Mouse (Mus musculus) liver, embryonic 14.5 days (tissue): ENCODE data around the gene Dclk2.

Experiments used
- CTCF ChIP-seq: IDR thresholded peaks from 2 replicates; pipeline ENCODE4 v1.5.1; 2016; ENCODE audit warnings: antibody characterized with exemption, low read depth, control low read depth
- EP300 ChIP-seq: IDR thresholded peaks from 2 replicates; pipeline ENCODE4 v1.6.1; 2016; ENCODE audit warnings: antibody characterized with exemption, low read depth

DNA sequence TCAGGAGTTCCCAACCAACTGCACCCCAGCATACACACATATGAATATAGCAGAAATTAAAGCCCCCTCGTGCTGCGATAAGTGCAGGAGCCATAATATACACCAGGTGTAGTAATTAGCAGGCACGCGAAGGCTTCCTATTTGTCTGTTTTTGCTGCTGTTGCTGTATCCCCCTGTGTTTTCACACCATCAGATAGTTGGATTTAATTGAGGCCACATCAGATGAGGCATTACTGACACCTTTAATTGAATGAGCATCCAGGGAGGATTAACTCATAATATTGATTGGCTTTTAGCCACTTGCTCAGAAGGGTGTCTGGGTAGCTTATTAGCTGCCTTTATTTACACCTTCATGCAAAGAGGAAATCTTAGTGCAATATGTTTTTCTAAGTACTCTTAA lies 180.9 kb downstream of the Dclk2 start:
- TF ChIP-seq CTCF (no peak), EP300 (no peak)
